Mouse (Mus musculus) natural killer cell, adult 2 months (primary cell): ENCODE data around the gene Map3k4.

Experiments used
- DNase-seq, 2 experiments: peaks; one replicate each; pipeline ENCODE4 v3.0.0; 2022; ENCODE audit warnings: low spot score in 2 of 2

The Map3k4 gene

GRCm38 (mm10) chr17:12318663-12319201, at the start of gene Map3k4:
Gene Map3k4 (minus strand): TSS chr17:12318796.
- DNase-seq = peak; percentile 86 to 87

GRCm38 (mm10) chr17:12367373-12367930, 48.9 kb upstream of the Map3k4 start:
- DNase-seq = peak; percentile 32 to 49

- DNase-seq = peak; percentile 55 to 73
Measured at GRCm38 (mm10) chr17:12364426-12364735, 45.8 kb upstream of the Map3k4 start.

GRCm38 (mm10) chr17:12363601-12364425, 45.2 kb upstream of the Map3k4 start:
- DNase-seq = peak; percentile 62 to 80

GRCm38 (mm10) chr17:12359876-12360275, 41.3 kb upstream of the Map3k4 start:
- DNase-seq = no peak

DNA sequence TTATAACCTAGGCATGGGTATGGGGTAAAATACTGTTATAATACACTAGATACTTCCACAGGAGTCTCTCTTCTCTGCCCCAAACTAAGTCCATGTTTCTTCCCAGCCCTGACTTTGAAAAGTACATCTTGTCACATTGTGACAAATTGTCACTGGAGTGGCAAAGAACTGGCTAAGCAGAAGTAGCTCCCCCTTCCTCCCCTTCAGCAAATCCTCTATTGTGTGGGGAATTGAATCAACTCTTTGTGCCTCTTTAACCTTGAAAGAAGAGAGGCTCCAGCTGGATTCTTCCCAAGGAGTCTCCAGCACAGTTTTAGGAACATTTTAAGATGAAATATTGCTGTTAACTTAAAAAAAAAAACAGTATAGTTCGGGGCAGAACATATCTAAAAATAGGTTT, 34.2 kb upstream of the Map3k4 start:
- DNase-seq = no peak

- no peak for DNase-seq
Measured at GRCm38 (mm10) chr17:12351564-12351963, 33.0 kb upstream of the Map3k4 start.

DNA sequence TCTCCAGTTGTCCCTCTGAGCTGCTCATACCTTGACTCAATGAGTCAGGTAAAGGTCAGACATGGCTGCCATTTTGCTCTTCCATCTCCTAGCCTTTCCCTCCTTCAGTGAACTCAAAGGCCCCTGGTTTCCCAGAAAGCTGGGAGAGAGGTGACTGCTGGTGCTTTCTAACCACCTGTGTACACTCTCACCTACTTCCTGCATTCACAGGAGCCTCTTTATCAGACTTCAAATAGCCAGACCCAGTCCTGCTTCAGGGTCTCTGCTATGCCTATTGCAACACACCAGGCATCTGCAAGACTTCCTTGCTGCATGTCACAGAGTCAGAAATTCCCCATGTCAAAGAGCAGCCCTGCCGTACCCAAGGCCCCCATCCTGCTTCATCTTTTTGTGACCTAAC, 28.9 kb upstream of the Map3k4 start:
- DNase-seq = no peak

DNA sequence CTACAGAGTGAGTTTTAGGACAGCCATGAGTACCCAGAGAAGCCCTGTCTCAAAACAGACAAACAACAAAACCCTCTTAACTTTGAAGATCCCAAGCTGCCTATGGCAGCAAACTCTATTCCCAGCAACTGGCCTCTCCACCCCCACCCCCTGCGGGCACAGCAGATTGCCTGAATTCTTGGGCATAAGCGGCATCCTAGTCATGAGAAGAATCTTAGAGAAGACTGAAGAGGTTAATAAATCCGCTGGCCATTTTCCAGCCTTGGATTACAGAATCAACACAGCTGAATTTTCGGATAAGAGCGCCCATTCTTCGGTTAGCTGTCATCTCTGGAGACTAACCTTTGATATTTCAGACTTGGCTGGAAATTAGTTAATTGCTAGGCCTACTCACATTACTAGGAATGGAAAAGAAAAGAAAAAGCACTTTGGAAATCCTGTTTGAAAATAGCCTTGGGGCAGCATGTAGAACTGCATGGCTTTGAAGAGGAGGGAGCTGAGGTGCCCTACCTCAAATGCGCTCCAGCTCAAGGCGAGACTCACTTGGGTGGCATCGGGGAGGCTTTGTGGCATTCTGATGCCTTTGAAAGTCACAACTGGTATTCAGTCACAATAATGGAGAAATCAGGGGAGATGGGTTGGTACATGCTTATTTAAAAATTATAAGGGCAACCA, 25.2 kb upstream of the Map3k4 start:
- no peak for DNase-seq

- no peak for DNase-seq
Measured at GRCm38 (mm10) chr17:12337156-12337555, 18.6 kb upstream of the Map3k4 start.

DNA sequence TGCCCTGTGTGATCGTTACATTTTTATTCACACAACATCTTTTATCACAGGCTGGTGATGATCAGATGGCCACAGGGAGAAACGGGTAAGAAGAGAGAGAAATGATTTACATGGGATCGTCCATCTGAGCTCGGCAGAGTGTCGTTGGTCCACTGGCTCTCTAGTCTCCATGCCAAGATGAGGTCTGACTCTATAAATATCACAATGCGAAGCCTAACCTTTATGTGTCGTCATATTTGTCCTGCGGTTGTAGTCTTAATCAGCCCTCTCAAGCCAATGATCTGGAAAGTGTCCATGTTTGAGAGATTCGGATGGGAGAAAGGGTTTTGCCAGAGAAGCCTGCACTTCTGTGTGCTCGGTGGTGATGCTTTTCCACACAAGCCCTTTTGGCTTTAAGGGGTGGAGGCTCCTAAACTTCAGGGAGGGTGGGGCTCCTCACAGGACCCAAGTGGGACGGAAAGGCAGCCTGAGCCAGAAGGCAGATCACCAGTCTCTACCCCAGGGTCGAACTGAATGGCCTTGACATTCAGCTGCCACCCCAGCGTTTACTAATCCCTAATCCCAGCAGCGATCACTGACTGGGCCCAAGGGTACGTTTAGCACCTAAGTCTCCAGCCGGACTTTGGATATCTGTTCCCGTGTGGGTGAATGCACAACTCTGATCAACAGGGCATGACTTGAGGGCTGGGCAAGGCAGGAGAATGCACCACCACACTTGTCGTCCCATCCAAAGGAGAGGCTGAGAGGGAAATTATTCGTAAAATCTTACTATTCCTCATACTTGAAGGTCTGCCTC, 17.7 kb upstream of the Map3k4 start:
- DNase-seq = no peak

DNA sequence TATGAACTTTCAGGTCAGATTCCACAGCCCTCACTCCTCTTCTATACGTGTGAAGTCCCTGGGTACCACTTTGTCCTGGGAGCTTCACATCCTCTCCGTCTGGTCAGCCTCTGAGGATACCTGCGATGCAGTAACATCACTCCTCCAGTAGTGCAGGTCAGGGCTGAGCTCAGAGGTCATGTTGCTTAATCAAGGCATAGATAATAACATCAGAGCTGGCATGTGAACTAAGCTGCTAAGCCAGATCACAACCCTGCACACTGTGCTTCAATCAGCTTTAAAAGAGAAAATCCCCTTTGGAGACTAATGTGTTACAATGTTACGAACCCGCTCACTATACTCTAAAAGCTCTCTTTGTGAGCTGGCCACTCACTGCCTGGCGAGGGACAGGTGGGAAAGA, 16.5 kb upstream of the Map3k4 start:
- DNase-seq = no peak

DNA sequence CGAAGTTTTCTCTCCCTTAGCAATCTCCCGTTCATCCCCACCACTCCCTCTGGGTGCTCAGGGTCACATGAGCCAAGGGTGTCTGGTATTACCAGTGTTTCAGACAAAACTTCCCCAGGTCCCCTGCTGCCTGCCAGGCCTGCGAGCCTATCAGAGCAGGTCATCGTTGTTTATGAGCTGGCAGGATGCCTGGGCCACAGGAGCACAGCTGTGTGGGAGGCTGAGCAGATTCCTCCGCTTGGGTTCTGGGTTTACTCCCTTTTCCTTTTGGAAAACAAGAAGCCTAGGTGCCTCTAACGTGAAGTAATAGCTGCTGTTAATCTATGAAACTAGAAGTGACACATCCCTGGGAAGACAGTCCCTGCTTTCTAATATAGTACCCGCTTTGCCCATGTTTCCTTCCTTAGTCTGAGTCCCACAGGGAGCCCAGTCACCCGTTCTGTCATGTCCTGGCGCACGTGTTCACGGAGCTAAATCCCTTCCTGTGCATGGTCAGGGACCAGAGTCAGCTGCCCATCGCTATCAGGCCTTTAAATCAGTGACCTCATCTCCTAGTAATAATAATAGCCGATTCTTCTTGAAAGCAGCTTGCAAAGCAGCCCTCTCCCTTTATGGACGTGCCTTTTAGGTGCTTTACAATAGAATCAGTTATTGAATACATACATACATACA, 9.4 kb upstream of the Map3k4 start:
- DNase-seq = no peak

DNA sequence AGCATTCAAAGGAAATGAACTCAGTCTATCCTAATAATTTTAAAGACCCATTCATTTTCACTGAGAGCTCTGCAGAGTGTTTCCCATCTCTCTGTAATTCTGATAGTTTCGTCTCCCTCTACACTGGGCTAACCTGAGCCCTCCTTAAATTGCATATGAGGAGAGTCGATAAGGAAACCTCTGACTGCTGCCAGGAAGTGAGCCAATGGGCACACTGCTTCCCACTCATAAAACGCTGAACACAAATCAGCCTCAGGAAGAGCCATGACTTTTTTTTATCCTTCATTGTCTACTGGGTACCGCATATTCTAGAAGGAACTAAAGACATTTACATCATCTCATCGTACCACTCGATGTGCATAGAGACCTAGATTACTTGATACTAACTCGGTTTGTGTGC, 1.2 kb upstream of the Map3k4 start:
- DNase-seq = no peak

- DNase-seq = no peak
Measured at GRCm38 (mm10) chr17:12317954-12318651, 493 bp downstream of the Map3k4 start.

DNA sequence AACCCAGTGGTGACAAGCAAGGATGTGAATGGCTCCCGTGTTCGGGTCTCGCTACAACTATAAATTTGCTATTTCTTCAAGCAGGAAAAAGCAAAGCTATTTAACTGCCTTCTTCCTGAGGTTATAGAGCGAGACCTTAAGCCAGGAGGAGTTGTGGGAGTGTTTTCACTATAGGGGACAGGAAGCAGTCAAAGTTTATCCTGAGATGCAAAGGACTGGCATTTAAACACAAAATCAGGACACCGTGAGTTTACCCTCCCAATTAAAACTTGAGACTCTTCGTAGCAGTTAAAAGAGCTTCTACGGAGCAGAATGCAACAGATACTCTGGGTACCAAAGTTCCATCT, 1.0 kb downstream of the Map3k4 start:
- no peak for DNase-seq

DNA sequence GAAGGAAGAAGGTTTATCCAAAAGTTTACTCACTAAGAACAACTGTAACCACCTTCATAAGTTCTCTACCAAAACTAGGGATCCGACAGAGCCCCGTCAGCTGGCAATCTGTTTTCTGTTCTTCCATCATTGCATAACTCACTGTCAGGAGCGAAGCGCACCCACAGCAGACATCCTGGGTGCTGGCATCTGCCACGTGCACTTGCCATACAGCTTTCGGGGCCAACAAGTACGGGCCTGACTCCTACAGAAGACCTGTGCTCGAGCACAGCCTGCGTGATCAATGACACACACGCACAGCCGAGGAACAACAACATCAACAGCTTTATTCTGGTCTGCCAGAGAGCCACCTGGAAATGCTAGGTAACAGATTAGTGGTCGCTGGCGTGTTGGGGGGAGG, 2.3 kb downstream of the Map3k4 start:
- no peak for DNase-seq

GRCm38 (mm10) chr17:12312248-12312647, 6.3 kb downstream of the Map3k4 start:
- DNase-seq = no peak

- DNase-seq = no peak
Measured at GRCm38 (mm10) chr17:12309493-12309892, 9.1 kb downstream of the Map3k4 start.

DNA sequence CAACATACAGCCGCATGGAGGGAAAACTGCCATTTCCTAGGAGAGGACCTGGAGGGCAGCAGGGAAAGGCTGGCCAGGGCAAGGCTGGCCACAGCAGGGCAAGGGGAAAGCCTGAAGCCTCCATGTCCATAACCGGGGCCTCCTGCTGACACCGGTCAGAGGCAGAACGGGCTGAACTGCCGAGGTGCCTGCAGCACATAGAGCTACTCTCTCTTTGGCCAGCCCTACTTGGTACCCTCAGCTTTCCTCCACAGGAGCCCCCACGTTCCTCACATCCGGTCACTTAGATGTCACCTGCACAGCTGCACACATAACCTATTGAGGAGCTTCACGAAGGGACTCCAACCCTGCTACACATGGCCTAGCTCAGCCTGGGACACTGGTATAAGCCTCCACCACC, 9.5 kb downstream of the Map3k4 start:
- DNase-seq = no peak
